Mouse (Mus musculus) CH12.LX (cell line): ENCODE data around the gene Srgap1. TPM values are rescaled to one million over a fixed set of nuclear protein-coding genes. Genes with fewer than 3 reads are reported as not detected.

Source experiments
- DNase-seq: peaks from one replicate; pipeline ENCODE4 v3.0.0-alpha.2; 2013; ENCODE audit errors: extremely low read depth
- H3K27ac ChIP-seq: 2 replicates; pipeline ENCODE4 v1.5.1; 2012; ENCODE audit warnings: low read depth, mild to moderate bottlenecking, control low read depth, moderate library complexity; ENCODE audit not compliant: insufficient read depth
- H3K27me3 ChIP-seq: replicated peaks from 2 replicates; pipeline ENCODE3; 2012; ENCODE audit warnings: inconsistent platforms
- H3K36me3 ChIP-seq, 2 experiments: replicated peaks in 1 of 2; 2 replicates each; pipeline versions ENCODE3 to v1.6.1; 2012; ENCODE audit warnings: inconsistent platforms in 1 of 2, low read length in 1 of 2, mild to moderate bottlenecking in 1 of 2, mixed read lengths in 1 of 2, moderate library complexity in 1 of 2; ENCODE audit not compliant: control insufficient read depth in 1 of 2, insufficient read depth in 1 of 2
- H3K4me1 ChIP-seq, 2 experiments: 2 replicates each; pipeline ENCODE4 v1.6.1; 2012; ENCODE audit warnings: inconsistent platforms in 1 of 2, moderate library complexity in 1 of 2; ENCODE audit not compliant: insufficient read depth in 2 of 2, control insufficient read depth in 1 of 2
- H3K4me2 ChIP-seq: 2 replicates; pipeline ENCODE4 v1.6.1; 2012; ENCODE audit warnings: low read depth, mild to moderate bottlenecking, control low read depth; ENCODE audit not compliant: poor library complexity, insufficient read depth, severe bottlenecking
- H3K4me3 ChIP-seq, 3 experiments: fragments of 150-350 bp in 1 of 3; sonication (generic) in 1 of 3; replicated peaks in 1 of 3; 2 replicates each; pipeline versions ENCODE3 to v1.5.1; 2011 to 2012; ENCODE audit warnings: low read depth in 2 of 3, low read length in 2 of 3, mild to moderate bottlenecking in 2 of 3, moderate library complexity in 2 of 3, control low read depth in 1 of 3, improper control_type of control experiment in 1 of 3, inconsistent platforms in 1 of 3, mixed read lengths in 1 of 3; ENCODE audit not compliant: poor library complexity in 1 of 3
- H3K79me2 ChIP-seq: replicated peaks from 2 replicates; pipeline ENCODE4 v1.6.1; 2012; ENCODE audit warnings: mild to moderate bottlenecking, moderate library complexity; ENCODE audit not compliant: control insufficient read depth, poor library complexity, insufficient read depth, severe bottlenecking; ENCODE audit errors: extremely low read depth
- H3K9ac ChIP-seq: 2 replicates; pipeline ENCODE4 v1.6.1; 2012; ENCODE audit warnings: low read depth, mild to moderate bottlenecking, control low read depth, moderate library complexity; ENCODE audit not compliant: insufficient read depth
- H3K9me3 ChIP-seq: replicated peaks from 2 replicates; pipeline ENCODE3; 2012; ENCODE audit warnings: low read length, inconsistent platforms, mixed read lengths
- BHLHE40 ChIP-seq: IDR thresholded peaks from 2 replicates; pipeline ENCODE4 v1.6.1; 2011; ENCODE audit warnings: mild to moderate bottlenecking, low read depth, low read length, improper control_type of control experiment
- ELF1 ChIP-seq: IDR thresholded peaks from 2 replicates; pipeline ENCODE4 v1.6.1; 2014; ENCODE audit warnings: low read depth, mild to moderate bottlenecking, inconsistent platforms, low read length, improper control_type of control experiment
- EP300 ChIP-seq: IDR thresholded peaks from 2 replicates; pipeline ENCODE4 v1.6.1; 2011; ENCODE audit warnings: low read length, improper control_type of control experiment
- ETS1 ChIP-seq: conservative IDR thresholded peaks from 2 replicates; pipeline ENCODE4 v1.6.1; 2012; ENCODE audit warnings: low read depth, mild to moderate bottlenecking, inconsistent platforms, low read length, improper control_type of control experiment, moderate library complexity
- GABPA ChIP-seq: IDR thresholded peaks from 2 replicates; pipeline ENCODE4 v1.6.1; 2012; ENCODE audit warnings: low read depth, low read length, improper control_type of control experiment, inconsistent platforms; ENCODE audit not compliant: insufficient replicate concordance
- IRF4 ChIP-seq: IDR thresholded peaks from 2 replicates; pipeline ENCODE4 v1.6.1; 2014; ENCODE audit warnings: low read depth, mild to moderate bottlenecking, inconsistent platforms, low read length, improper control_type of control experiment
- MAFK ChIP-seq: IDR thresholded peaks from 2 replicates; pipeline ENCODE4 v1.6.1; 2011; ENCODE audit warnings: low read length, improper control_type of control experiment; ENCODE audit not compliant: insufficient replicate concordance
- MAX ChIP-seq: IDR thresholded peaks from 2 replicates; pipeline ENCODE4 v1.6.1; 2011; ENCODE audit warnings: low read length, improper control_type of control experiment
- MEF2A ChIP-seq: IDR thresholded peaks from 2 replicates; pipeline ENCODE4 v1.6.1; 2014; ENCODE audit warnings: low read depth, mild to moderate bottlenecking, inconsistent platforms, low read length, improper control_type of control experiment, borderline replicate concordance
- NELFE ChIP-seq: IDR thresholded peaks from 2 replicates; pipeline ENCODE4 v1.6.1; 2011; ENCODE audit warnings: low read depth, low read length, improper control_type of control experiment
- PAX5 ChIP-seq: IDR thresholded peaks from 2 replicates; pipeline ENCODE4 v1.6.1; 2012; ENCODE audit warnings: low read length, inconsistent platforms, mixed read lengths
- RAD21 ChIP-seq: IDR thresholded peaks from 2 replicates; pipeline ENCODE4 v1.6.1; 2011; ENCODE audit warnings: low read depth, mild to moderate bottlenecking, low read length, improper control_type of control experiment, moderate library complexity
- TBP ChIP-seq: conservative IDR thresholded peaks from 2 replicates; pipeline ENCODE4 v1.6.1; 2011; ENCODE audit warnings: low read depth, low read length, improper control_type of control experiment
- TCF12 ChIP-seq: IDR thresholded peaks from 2 replicates; pipeline ENCODE4 v1.6.1; 2014; ENCODE audit warnings: low read depth, mild to moderate bottlenecking, inconsistent platforms, low read length, improper control_type of control experiment
- UBTF ChIP-seq: IDR thresholded peaks from 2 replicates; pipeline ENCODE4 v1.6.1; 2012; ENCODE audit warnings: low read depth, mild to moderate bottlenecking, inconsistent platforms, low read length, improper control_type of control experiment, moderate library complexity
- USF1 ChIP-seq: IDR thresholded peaks from 2 replicates; pipeline ENCODE4 v1.6.1; 2014; ENCODE audit warnings: low read depth, mild to moderate bottlenecking, inconsistent platforms, low read length, improper control_type of control experiment
- USF2 ChIP-seq: conservative IDR thresholded peaks from 2 replicates; pipeline ENCODE4 v1.6.1; 2011; ENCODE audit warnings: low read depth, low read length, improper control_type of control experiment
- ZC3H11A ChIP-seq: IDR thresholded peaks from 2 replicates; pipeline ENCODE4 v1.6.1; 2012; ENCODE audit warnings: low read depth, mild to moderate bottlenecking, inconsistent platforms, low read length, improper control_type of control experiment
- ZKSCAN1 ChIP-seq: IDR thresholded peaks from 2 replicates; pipeline ENCODE4 v1.6.1; 2012; ENCODE audit warnings: low read depth, inconsistent platforms, low read length, improper control_type of control experiment, borderline replicate concordance
- ZMIZ1 ChIP-seq: IDR thresholded peaks from 2 replicates; pipeline ENCODE4 v1.6.1; 2012; ENCODE audit warnings: low read depth, mild to moderate bottlenecking, inconsistent platforms, low read length, improper control_type of control experiment
- ZNF384 ChIP-seq: IDR thresholded peaks from 2 replicates; pipeline ENCODE4 v1.6.1; 2012; ENCODE audit warnings: low read depth, low read length, improper control_type of control experiment, inconsistent platforms
- dilution Hi-C: fragments of 300-500 bp; cut with MboI; formaldehyde crosslinking; loops from 2 replicates; pipeline ENCODE4 v1.14.3; 2020; ENCODE audit warnings: low sequenced_read_pairs; ENCODE audit not compliant: extremely low pct_unique_long_range_greater_than_20kb, extremely low pct_ligation_motif_present
- in situ Hi-C: fragments of 300-500 bp; cut with MboI; formaldehyde crosslinking; loops from 3 replicates; pipeline ENCODE4 v1.14.3; 2019; ENCODE audit warnings: low sequenced_read_pairs, low pct_ligation_motif_present, low pct_unique_long_range_greater_than_20kb, mixed read lengths
- polyA plus RNA-seq: library from polyadenylated mRNA; unstranded; fragments of >175 nt; gene quantifications from 2 replicates; pipeline ENCODE4 v1.2.1, GENCODE M21; 2012; ENCODE audit warnings: low read depth; ENCODE audit not compliant: insufficient read length
- total RNA-seq, 2 experiments: library from RNA; depleted of rRNA; stranded (reverse); fragments of 300-350 nt in 1 of 2; fragments of >200 nt in 1 of 2; gene quantifications; 2 replicates each; pipeline ENCODE4 v1.2.3; 2012 to 2014

The Srgap1 gene
- total and polyA plus RNA-seq, 3 experiments, result not detected

DNA sequence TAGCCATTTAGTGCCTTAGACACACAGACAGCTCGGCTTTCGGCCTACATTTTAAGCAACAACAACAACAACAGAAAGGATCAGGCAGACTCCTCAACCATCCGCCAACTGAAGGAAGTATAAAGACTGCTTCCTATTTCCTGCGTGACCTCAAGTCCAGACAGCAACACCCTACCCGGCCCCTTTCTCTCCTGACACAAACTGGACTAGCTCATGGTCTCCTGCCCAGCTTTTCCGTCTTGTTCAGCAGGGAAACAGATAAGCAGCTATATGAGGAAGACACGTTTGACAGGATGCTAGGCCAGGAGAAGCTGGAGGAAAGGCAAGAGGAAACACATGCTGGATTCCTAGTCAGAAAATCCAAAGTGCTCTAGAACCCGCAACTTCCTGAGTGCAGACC, 75.5 kb downstream of the Srgap1 start:
- Histone ChIP-seq H3K4me2 (no peak overlapping the region), H3K4me3 (no peak overlapping the region), H3K79me2 (no peaks in the 10 kb centered on the region), H3K27ac (no peak overlapping the region), H3K4me1 (no peaks in the 10 kb centered on the region), H3K36me3 (no peaks in the 10 kb centered on the region), H3K27me3 (no peaks in the 10 kb centered on the region), H3K9ac (no peak overlapping the region), H3K9me3 (no peaks in the 10 kb centered on the region)
- no peak for TF ChIP-seq EP300
- no peak for TF ChIP-seq PAX5
- no peak for DNase-seq
- in situ Hi-C loops (no loop called here), dilution Hi-C loops (no loop called here)

- TF ChIP-seq NELFE, result no peak
- TF ChIP-seq ZNF384, result no peak
- no peak for TF ChIP-seq USF2
- TF ChIP-seq ZMIZ1, result no peak
- TF ChIP-seq GABPA, result no peak
- TF ChIP-seq USF1, result no peak
- no peak for TF ChIP-seq IRF4
- TF ChIP-seq UBTF, result no peak
- TF ChIP-seq MEF2A, result no peak
- no peak for TF ChIP-seq ZC3H11A
- no peak for TF ChIP-seq RAD21
- TF ChIP-seq MAX, result no peak
- TF ChIP-seq BHLHE40, result no peak
- no peak for TF ChIP-seq ELF1
- no peak for TF ChIP-seq TBP
- no peak for TF ChIP-seq ZKSCAN1
- no peak for TF ChIP-seq TCF12
- no peak for TF ChIP-seq MAFK
- TF ChIP-seq ETS1, result no peak
- DNase-seq, result no peak
- in situ Hi-C loops (no loop called here), dilution Hi-C loops (no loop called here)
- Histone ChIP-seq H3K9me3 (no peaks in the 10 kb centered on the region), H3K4me3 (no peak overlapping the region), H3K27ac (no peak overlapping the region), H3K4me1 (no peaks in the 10 kb centered on the region), H3K9ac (no peak overlapping the region), H3K36me3 (no peaks in the 10 kb centered on the region), H3K4me2 (no peak overlapping the region), H3K27me3 (no peaks in the 10 kb centered on the region), H3K79me2 (no peaks in the 10 kb centered on the region)
These were observed 76.2 kb downstream of the Srgap1 start for GRCm38 (mm10) chr10:121970912-121971311.
